Mouse (Mus musculus): ENCODE measurements around the gene Six2. TPM values are rescaled to one million over a fixed set of nuclear protein-coding genes. Genes with fewer than 3 reads are reported as not detected.
A peak's percentile ranks its signal among the peaks of the same experiment; 100 is the strongest.
"Not testable (repeated sequence)": the region's sequence is repeated elsewhere in the genome, so short reads cannot be mapped to it uniquely, and the experiment has no call there.

Gene Six2
- total RNA-seq, 1 experiment from 2014 or later, result not detected

GRCm38 (mm10) chr17:85692594-85692993 is 4.5 kb upstream of the Six2 start:
- peak in 1 of 2 experiments; percentile 5; a peak in 1 of 4 replicates for ATAC-seq (replicated peaks in 1 of 2; ENCODE audit: insufficient read depth in 1 of 2, low FRiP score in 2 of 2, low TSS enrichment in 1 of 2, low read depth in 1 of 2, poor library complexity in 2 of 2, severe bottlenecking in 2 of 2)

- ATAC-seq (replicated peaks in 1 of 2; ENCODE audit: insufficient read depth in 1 of 2, low FRiP score in 2 of 2, low TSS enrichment in 1 of 2, low read depth in 1 of 2, poor library complexity in 2 of 2, severe bottlenecking in 2 of 2), result no peak
Observed at GRCm38 (mm10) chr17:85691701-85692536, 3.8 kb upstream of the Six2 start.

DNA sequence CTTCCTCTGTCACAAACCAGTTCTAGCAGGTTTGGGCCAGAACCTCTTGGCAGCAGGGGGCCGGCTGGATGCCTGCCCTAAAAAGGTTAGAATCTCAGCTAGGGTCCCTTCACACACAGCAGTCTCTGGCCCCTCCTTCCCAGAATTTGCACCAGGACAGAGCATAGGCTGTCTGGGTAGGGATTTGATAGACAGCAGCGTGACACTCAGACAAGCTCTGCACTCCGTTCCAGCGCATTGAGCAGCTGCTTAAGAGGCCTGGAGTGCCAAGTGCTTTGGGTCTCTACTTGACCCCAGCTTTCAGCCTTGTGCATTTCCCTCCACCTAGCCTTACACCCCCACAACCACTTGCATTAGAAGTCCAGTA is 2.9 kb upstream of the Six2 start:
- ATAC-seq (replicated peaks in 1 of 2; ENCODE audit: insufficient read depth in 1 of 2, low FRiP score in 2 of 2, low TSS enrichment in 1 of 2, low read depth in 1 of 2, poor library complexity in 2 of 2, severe bottlenecking in 2 of 2), result no peak

DNA sequence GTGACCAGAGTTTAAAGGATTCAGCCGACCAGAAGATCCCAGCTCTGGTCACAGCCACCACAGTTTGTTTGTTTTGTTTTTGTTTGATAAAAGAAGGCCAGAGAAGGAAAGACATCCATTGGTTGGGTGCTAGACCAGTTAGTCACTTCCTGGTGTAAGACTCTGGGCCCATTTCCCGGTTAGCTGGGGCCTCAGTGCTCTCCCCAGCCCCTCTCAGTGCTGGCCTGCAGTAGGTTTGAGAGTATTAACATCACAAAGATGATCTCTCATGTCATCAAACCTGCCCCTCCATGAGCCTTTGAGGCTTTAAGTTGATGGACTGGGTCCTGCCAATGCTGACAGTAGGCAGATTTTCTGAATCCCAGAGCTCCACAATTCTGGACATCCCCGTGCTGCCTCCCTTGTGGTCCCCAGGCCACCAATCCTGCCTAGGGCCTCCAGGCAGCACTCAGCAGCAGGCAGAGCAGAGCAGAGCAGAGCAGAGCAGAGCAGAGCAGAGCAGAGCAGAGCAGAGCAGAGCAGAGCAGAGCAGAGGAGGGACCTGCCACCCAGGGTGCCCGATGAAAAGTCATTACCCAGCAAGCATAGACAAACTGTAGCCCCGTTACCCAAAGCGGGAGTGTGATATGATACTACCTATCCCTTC is 2.4 kb upstream of the Six2 start:
- ATAC-seq (replicated peaks in 1 of 2; ENCODE audit: insufficient read depth in 1 of 2, low FRiP score in 2 of 2, low TSS enrichment in 1 of 2, low read depth in 1 of 2, poor library complexity in 2 of 2, severe bottlenecking in 2 of 2), result no peak

DNA sequence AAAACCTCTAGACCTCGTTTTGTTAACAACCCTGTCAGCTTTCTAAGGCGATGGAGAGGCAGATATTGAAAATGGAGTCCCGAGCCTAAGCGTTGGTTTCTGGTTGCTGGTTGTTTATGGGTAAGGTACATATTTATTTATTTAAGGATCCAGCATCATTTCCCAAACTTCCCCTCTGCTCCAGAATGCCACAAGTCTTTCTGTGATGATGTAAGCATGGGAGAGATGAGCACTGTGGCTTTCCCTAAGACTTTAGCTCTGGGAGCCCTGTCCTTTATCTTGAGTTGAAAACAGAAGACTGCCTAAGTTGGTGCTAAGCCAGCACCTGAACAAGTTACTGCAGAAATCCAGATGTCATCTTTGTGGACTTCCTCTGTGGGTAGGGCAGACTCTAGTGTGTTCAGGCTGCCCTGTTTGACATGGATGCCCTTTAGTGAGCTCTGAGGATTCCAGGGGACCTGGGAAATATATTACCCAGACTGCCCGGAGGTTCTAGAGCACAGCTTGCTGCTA is 1.8 kb upstream of the Six2 start:
- ATAC-seq (replicated peaks in 1 of 2; ENCODE audit: insufficient read depth in 1 of 2, low FRiP score in 2 of 2, low TSS enrichment in 1 of 2, low read depth in 1 of 2, poor library complexity in 2 of 2, severe bottlenecking in 2 of 2), result no peak

DNA sequence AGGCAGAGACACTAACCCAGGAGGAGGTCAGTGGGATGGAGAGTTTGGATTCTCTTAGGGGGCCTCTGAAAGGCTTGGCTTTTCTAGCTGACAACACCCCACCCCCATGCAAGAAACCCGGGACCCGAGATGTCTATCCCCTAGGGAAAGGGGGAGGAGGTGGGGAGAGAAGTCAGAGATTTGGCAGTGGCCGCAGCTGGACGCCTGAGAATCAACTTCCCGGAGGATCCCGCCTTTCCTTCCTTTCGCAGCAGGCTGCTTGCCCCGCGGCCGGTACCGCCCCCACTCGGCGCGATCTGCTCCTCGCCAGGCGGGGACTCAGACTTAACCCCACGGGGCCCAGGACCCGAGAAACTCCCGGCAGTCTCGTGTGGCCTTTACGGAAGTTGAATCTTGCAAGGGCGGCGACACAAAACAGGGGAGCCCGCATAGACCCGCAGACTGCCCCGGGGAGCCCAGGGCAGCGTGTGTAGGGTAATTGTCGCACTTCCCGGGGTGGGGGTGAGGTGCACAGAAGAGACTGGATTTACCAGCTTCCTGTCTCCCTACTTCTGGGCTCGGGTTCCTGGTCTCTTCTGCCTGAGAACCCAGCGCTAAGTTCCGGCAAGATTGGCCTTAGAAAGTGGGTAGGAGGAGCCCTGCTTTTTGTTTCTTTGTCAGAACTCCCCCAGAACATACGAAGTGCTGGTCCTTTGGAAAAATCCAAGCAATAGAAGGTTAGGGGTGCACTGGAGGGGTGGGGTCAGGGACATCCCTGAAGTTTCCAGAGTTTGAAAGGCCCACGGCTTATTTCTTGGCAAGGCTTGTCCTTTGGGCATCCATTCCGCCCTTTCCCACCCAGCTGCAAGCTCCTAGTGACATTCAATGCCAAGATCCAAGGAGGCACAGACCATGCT is 1.1 kb upstream of the Six2 start:
- peak in 1 of 2 experiments; percentile 22; a peak in 1 of 4 replicates for ATAC-seq (replicated peaks in 1 of 2; ENCODE audit: insufficient read depth in 1 of 2, low FRiP score in 2 of 2, low TSS enrichment in 1 of 2, low read depth in 1 of 2, poor library complexity in 2 of 2, severe bottlenecking in 2 of 2)

GRCm38 (mm10) chr17:85687421-85688235 is 446 bp downstream of the Six2 start:
- ATAC-seq (replicated peaks in 1 of 2; ENCODE audit: insufficient read depth in 1 of 2, low FRiP score in 2 of 2, low TSS enrichment in 1 of 2, low read depth in 1 of 2, poor library complexity in 2 of 2, severe bottlenecking in 2 of 2), result no peak

DNA sequence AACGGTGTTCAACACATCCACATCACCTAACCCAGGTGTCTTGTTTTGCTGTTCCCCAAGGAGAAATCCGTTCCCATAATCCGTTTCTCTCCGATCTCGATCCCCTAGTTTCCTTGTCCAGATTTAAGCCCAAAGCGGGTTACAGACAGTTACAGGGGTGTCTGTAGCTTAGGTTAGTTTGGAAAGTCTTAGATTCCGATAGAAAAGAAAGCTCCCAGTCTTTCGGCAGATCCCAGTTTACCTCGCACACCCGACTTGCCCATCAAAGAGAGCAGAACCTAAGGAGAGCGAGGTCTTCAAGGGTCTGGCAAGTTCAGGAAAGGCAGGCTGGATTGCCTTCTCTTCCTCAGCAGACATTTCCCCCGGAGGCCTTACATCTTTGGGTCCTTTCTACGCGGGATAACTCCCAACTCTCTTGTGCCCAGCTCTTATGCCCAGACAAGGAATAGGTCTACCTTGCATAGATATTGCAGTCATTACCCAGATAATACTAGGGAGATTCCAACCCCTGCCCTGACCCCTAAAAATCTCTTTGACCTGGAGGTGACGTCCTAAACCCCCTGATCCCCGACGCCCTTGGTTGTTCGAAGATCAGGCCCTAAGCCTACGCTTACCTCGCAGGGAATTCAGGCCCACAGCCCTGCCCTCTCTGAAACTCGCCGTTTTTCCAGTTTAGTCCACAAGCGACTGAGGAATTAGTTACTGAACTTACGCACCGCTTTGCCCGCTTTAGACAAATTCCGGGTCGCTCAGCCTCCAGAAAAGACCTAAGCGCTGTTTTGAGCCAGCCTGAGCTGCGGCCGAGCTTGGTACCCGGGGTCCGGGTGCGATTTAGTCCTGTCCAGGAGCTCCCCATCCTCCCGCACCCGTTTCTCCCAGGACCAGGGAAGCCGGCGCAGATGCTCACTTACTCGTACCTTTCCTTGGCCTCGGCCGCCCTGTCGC is 1.3 kb downstream of the Six2 start:
- ATAC-seq (replicated peaks in 1 of 2; ENCODE audit: insufficient read depth in 1 of 2, low FRiP score in 2 of 2, low TSS enrichment in 1 of 2, low read depth in 1 of 2, poor library complexity in 2 of 2, severe bottlenecking in 2 of 2), result no peak

- no peak for ATAC-seq (replicated peaks in 1 of 2; ENCODE audit: insufficient read depth in 1 of 2, low FRiP score in 2 of 2, low TSS enrichment in 1 of 2, low read depth in 1 of 2, poor library complexity in 2 of 2, severe bottlenecking in 2 of 2)
Observed at GRCm38 (mm10) chr17:85685689-85686281, 2.3 kb downstream of the Six2 start.

DNA sequence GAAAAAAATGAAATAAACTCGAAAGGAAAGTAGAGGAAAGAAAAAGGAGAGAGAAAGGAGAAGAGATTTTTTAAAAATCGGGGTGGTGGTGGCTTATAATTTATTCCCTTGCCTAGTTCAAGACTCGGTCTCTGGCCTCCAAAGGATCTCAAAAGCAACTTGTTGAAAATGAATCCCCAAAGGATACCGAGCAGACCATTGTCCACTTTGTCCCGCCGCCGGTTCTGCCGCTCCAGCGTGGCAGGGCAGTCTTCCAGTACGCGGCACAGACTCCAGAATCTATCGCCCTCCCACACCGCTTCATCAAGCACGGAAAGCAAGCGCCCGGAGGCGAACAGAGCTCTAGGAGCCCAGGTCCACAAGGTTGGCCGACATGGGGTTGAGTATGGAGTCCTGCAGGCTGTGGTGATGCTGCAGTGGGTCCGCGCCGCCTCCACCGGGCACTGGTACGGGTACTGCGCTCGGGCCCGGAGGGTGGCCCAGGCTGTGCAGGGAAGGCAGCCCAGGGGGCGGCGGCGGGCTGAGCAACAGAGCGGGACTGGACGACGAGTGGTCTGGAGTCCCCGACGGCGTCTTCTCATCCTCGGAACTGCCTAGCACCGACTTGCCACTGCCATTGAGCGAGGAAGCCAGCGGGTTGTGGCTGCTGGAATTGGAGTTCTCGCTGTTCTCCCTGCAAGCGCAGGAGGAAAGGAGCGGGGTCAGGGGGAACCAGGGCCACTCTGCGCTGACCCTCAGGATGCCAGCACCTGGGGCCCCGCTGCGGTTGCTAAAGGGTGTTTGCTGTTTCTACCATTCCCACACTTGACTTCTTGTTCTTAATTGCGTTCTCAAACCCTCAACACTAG is 3.0 kb downstream of the Six2 start:
- no peak for ATAC-seq (replicated peaks in 1 of 2; ENCODE audit: insufficient read depth in 1 of 2, low FRiP score in 2 of 2, low TSS enrichment in 1 of 2, low read depth in 1 of 2, poor library complexity in 2 of 2, severe bottlenecking in 2 of 2)

DNA sequence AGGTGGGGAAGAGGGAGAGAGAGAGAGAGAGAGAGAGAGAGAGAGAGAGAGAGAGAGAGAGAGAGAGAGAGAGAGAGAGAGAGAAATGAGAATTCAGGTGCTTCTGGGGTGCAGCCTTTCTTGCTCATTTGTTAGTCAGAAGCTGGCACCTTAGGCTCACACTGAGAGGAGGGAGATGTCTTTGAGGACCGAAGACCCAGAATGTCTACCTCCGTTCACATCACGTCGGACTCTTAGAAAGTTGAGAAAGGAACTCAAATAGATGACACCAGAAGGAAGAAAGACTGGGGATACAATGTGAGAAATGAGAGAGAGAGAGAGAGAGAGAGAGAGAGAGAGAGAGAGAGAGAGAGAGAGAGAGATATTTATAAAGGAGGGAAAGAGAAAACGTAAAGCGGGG is 3.6 kb downstream of the Six2 start:
- not testable (repeated sequence) for ATAC-seq (replicated peaks in 1 of 2; ENCODE audit: insufficient read depth in 1 of 2, low FRiP score in 2 of 2, low TSS enrichment in 1 of 2, low read depth in 1 of 2, poor library complexity in 2 of 2, severe bottlenecking in 2 of 2)

DNA sequence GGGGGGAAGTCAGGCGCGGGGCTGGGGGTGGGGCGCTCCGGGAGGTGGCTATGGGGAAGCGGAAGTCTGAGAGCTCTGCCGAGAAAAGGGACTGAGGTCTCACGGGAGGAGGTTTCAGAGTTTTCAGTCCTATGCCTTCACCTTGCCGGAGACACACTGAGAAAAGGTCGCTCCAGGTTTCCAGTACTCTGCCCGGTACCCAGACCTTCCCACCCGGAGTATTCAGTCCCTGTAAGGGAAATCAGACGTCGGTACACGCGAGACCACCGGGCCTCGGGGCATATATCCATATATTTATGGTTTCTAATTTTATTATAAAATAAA is 4.1 kb downstream of the Six2 start:
- no peak for ATAC-seq (replicated peaks in 1 of 2; ENCODE audit: insufficient read depth in 1 of 2, low FRiP score in 2 of 2, low TSS enrichment in 1 of 2, low read depth in 1 of 2, poor library complexity in 2 of 2, severe bottlenecking in 2 of 2)

- ATAC-seq (replicated peaks in 1 of 2; ENCODE audit: insufficient read depth in 1 of 2, low FRiP score in 2 of 2, low TSS enrichment in 1 of 2, low read depth in 1 of 2, poor library complexity in 2 of 2, severe bottlenecking in 2 of 2), result no peak
Observed at GRCm38 (mm10) chr17:85683111-85683983, 4.7 kb downstream of the Six2 start.

DNA sequence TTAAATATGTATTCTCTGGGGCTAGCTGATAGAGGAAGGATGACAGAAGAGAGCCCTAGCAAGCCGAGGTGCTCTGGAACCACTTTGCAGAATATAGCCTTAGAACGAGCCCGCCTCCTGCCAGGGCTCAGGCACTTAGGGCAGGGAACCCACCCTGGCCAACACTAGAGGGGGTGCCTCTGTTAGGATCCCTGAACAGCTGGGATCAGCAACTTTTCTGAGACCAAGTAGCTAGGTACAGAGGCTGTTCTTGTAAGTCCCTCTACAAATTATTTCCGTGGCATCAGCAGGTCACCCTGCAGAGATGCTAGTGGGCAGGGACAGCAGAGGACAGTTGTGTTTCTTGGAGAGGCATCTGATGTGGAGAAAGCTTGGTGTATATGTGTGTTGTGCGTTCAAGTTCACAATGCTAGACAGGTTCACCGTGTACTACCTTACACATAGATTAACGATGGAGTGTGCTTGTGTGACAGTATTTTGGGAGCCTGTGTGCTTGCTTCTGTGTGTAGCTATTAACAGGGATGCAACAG is 5.8 kb downstream of the Six2 start:
- no peak for ATAC-seq (replicated peaks in 1 of 2; ENCODE audit: insufficient read depth in 1 of 2, low FRiP score in 2 of 2, low TSS enrichment in 1 of 2, low read depth in 1 of 2, poor library complexity in 2 of 2, severe bottlenecking in 2 of 2)
